Mouse (Mus musculus): ENCODE measurements around the gene Lpp.
A peak's percentile ranks its signal among the peaks of the same experiment; 100 is the strongest.

Gene Lpp

GRCm38 (mm10) chr16:24392651-24393555 lies at the start of gene Lpp:
Gene Lpp, plus strand, starts transcription at chr16:24393507.
- peak; percentile 28 for DNase-seq

DNA sequence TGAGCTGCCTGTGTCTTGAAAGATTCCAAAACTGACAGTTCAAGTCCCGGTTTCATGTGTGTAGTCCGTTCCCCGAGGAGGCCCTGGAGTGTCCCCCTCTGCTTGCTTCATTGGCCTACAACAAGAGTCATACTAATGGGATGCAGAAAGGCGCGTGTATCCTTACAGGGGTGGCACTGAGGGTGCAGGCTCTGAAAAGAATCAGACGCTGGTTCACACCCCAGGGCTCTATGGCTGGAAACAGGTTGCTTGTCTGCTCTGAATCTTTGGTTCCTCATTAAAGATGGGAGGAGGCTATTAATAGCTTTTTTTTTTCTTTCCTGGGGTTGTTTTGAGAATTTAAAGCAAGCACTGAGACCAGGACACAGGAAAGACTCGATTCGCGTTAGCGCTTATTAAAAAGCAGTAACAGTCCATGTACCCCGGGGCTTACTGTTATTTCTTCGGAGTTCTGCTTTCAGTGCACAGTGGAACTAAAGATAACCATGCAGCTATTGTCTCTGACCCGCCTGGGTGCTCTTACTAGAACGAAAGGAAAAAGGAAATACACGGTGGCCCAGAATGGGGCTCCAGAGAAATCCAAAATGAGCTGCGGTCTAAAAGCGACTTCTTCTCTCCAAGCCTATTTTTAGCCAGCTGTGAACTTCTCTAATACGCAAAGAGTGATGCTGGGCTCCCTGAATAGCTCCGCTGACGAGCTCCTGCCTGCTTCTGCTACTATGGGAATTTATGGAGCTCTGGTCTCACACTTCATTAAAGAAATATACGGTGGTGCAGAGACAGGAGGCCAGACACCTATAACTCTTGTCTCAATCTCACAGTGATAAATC lies 45.5 kb upstream of the Lpp start:
- peak; percentile 25 for DNase-seq

DNA sequence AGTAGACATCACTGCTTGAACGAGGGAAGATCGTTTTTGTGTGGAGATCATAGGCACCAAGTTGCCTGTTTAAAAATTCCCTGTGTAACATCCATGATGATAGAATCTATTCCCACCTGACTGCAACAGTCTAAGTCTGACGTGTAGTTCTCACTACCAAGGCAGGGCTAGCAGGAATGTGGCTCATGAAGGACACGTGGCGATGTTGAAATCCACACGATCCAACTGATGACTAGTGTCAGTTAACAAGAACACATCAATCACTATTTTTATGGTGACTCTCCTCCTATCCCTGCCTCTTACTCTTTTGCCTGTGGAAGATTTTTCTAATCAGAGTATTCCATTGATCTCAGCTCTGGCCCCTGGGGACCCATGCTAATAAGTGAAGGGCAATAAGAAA lies 43.0 kb upstream of the Lpp start:
- DNase-seq = no peak

- DNase-seq = no peak
Observed at GRCm38 (mm10) chr16:24350751-24351150, 42.6 kb upstream of the Lpp start.

DNA sequence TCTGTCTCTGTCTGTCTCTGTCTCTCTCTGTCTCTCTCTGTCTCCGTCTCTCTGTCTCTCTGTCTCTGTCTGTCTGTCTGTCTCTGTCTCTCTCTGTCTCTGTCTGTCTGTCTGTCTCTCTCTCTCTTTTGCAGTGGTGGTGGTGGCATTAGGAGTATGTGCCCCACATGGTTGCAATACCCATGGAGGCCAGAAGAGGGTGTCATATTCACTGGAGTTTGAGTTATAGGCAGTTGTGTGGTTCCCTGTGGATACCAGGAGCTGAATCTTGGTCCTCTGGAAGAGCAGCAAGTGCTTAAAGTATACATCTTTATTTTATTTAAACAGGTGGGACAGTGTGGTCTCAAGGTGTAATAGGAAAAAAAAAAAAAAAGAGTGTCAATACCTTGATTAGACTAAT lies 41.5 kb upstream of the Lpp start:
- DNase-seq = no peak

- no peak for DNase-seq
Observed at GRCm38 (mm10) chr16:24353816-24354215, 39.5 kb upstream of the Lpp start.

GRCm38 (mm10) chr16:24361667-24362066 lies 31.6 kb upstream of the Lpp start:
- no peak for DNase-seq

DNA sequence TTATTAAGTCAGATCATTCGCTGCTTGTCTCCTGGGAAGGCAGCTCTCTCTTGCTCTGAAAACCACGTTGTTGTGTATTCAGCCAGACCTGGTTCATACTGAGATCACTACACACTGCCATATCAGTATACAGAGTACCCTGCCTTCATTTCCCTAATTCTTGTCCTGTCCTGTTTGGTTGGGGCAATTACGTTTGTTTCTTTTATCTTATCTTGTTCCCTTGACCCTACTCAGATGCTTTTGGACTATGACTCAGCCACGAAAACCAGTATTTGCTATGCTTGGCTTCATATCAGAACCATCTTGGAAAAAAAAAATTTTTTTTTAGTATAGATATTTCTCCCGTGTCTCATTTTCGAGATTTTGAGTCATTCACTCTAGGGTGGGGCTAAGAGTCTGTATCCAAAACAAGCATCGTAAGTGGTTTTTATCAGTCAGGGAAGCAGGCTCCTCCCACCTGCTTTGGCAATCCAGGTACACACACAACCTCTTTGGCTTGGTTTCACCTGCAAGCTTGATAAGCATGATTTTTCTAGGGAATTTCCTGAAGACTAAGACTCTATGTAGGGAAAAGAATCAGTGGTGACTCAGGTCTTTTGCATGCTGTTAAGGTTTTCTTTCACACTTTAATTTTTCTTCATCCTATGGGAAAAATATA lies 29.1 kb upstream of the Lpp start:
- DNase-seq = no peak

- DNase-seq = no peak
Observed at GRCm38 (mm10) chr16:24365900-24366299, 27.4 kb upstream of the Lpp start.

DNA sequence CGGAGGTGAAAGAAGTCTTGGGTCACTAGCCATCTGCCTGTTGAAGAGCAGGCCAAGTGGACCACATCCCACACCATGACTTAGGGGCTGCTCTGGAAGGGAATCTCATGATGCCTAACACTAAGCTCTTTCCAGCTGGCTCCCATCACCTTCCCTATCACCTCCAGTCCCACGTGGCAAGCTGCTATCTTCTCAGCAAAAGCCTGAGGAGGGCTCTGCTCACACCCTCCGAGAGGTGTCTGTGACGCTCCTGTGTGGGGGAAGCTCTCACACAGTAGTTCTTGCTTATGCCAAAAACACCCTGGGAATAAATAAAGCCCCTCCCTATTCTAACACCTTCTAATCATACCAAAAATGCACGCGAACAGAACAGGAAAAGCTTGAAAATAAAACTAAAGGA lies 26.2 kb upstream of the Lpp start:
- DNase-seq = no peak

DNA sequence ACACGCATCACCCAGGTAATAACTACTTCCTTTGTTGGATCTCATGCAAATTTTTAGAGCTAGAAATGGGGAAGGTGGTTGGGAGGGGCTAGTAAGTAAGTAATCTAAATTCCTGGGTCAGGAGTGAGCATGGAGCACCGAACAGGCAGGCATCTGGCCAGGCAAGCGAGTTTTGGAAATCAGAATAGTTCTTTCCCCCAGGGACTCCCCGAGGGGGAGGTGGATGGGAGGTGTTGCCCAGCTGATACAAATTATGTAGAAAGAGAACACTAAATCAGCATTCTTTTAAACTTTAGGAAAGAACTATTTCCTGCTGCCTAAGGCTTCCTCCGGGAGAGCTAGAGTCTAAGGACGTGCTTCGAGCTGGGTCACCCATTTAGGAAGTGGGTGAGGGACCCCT lies 25.8 kb upstream of the Lpp start:
- DNase-seq = no peak

GRCm38 (mm10) chr16:24376478-24376877 lies 16.8 kb upstream of the Lpp start:
- DNase-seq = no peak

- no peak for DNase-seq
Observed at GRCm38 (mm10) chr16:24390596-24390995, 2.7 kb upstream of the Lpp start.

DNA sequence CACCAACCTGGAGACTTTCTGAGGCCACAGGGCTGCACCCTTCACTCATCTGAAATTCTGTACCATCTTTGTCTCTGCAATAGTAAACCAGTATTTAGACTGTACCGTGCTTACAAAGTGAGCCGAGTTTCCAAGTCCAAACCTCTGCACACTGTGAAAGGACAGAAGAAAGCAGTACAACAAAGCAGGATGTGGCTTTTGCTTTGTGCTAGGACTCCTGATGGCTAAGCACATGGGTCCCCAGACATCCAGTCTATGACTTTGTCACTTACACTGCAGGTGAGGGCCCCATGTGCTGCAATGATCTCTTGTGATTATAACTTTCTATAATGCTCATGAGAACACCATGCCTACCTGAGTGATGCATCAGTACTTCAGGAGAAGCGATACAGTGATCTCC lies 2.2 kb upstream of the Lpp start:
- no peak for DNase-seq

DNA sequence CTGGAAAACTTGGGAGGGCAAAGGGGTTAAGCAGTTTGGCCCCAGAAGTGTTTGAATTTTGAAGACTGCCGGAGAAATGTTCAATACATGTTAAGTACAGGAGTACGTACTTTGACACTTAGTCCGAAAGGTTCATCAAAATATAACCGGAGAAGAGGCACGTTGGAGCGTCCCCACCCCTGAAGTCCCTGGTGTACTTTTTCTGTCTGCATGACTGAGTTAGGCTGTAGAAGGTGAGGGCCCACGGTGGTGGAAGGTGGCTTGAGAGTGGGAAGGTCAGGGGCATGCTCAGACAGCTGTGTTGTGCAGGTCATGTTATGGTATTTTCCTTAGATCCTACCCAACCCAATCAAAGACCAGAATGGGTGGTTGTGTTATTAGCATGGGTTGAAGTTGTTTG lies 1.4 kb upstream of the Lpp start:
- no peak for DNase-seq

GRCm38 (mm10) chr16:24393556-24394210 lies 376 bp downstream of the Lpp start:
- peak; percentile 37 for DNase-seq

GRCm38 (mm10) chr16:24394211-24394991 lies 1.1 kb downstream of the Lpp start:
- no peak for DNase-seq

DNA sequence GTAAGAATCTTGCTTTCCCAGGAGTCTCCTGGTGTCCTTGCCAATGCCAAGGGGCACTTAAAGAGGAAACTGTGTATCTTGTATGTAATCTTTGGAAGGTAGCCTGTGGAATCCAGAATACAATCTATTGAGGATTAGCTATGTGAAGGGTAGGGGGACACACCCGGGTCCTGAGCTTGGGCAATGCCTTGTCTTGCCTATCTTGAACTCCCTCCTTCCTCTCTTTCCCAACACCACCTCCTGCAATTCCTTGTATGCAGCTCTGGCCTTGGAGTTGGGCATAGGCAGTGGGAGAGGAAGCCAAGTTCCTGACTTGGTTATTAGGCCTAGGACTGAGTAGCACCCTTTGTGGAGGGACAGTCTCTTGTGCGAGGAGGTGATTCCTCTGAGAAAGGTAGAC lies 1.8 kb downstream of the Lpp start:
- no peak for DNase-seq

DNA sequence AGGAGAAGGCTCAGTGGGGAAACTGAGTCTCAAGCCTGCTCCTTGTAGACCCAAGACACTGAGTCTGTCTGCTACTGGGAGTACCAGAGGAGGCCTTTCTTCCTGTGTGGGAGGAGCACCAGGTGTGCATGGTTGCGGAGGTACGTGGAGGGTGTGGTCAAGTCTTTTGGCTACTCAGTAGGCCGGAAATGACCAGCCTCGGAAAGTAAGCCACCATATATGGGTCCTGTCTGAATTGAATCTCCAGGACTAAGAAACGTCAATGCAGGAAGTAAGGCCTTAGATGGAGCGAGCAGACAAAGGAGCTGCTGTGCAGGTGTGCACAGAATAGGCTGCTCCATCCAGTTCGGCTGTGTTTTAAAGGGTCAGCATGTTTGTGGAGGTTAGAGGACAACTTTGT lies 3.2 kb downstream of the Lpp start:
- DNase-seq = no peak

DNA sequence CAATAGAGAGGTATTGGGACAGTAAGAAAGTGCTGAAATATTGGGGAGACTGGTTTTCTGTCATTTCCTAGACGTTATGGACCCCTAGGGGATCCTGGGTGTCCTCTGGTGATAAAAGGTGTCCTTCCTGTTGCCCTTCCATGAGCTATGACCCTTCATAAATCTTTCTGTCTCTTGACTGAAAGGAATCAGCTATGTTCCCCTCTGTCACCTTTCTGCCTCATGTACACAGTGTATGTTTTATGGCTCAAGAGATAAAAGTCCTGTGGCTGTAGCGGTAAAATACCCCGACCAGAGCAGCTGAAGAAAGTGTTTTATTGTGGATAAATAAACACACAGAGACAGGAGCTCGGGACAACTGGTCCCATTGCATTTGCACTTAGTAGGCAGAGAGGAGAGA lies 5.2 kb downstream of the Lpp start:
- DNase-seq = no peak

DNA sequence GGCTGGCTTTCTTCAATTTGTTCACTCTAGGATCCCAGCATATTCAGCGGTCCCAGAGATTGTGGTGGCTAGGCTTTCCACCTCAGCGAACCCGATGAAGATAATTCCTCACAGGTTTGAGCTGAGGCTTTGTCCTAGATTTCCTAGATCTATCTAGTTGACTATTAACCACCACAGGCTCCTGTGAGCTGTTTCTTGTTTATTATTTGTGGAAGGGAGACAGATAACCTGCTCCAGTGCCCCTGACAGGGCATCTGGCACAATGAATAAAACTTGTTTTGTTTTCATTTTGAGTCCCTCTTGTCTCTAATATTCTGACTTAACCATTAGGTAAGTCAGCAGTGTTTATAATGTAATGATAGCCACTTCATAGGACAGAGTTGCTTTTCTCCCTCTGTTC lies 5.6 kb downstream of the Lpp start:
- no peak for DNase-seq

GRCm38 (mm10) chr16:24399524-24399923 lies 6.2 kb downstream of the Lpp start:
- no peak for DNase-seq

Measured in right cerebral cortex, postnatal 25 days (tissue).